Mouse (Mus musculus): ENCODE data around the gene Csnk2a2. TPM values are rescaled to one million over a fixed set of nuclear protein-coding genes. Genes with fewer than 3 reads are reported as not detected.

Csnk2a2 gene
- polyA plus RNA-seq, 1 experiment = 26.1 TPM

- Histone ChIP-seq H3K27ac (ENCODE audit: control insufficient read depth, insufficient read depth, low read depth, low read length, poor library complexity) (no peak overlapping the region), H3K4me3 (replicated peaks; ENCODE audit: control insufficient read depth, low read depth, low read length) (no peak overlapping the region), H3K4me1 (ENCODE audit: control insufficient read depth, insufficient read depth, low read length) (no peaks in the 10 kb centered on the region)
- TF ChIP-seq POLR2A (IDR thresholded peaks at IDR 0.05; ENCODE audit: borderline replicate concordance, control insufficient read depth, low read depth, low read length) (no peak), CTCF (IDR thresholded peaks at IDR 0.05; ENCODE audit: control insufficient read depth, insufficient read depth, low read length) (no peak)
- WGBS = 77% methylated on average over 3 of the region's 3 CpGs
Observed at GRCm38 (mm10) chr8:95497821-95498220, 8.0 kb upstream of the Csnk2a2 start.

GRCm38 (mm10) chr8:95496420-95496819, 6.6 kb upstream of the Csnk2a2 start:
- H3K4me1 ChIP-seq (ENCODE audit: control insufficient read depth, insufficient read depth, low read length) = no peaks in the 10 kb centered on the region
- H3K4me3 ChIP-seq (replicated peaks; ENCODE audit: control insufficient read depth, low read depth, low read length) = no peak overlapping the region
- H3K27ac ChIP-seq (ENCODE audit: control insufficient read depth, insufficient read depth, low read depth, low read length, poor library complexity) = no peak overlapping the region
- WGBS = 33% methylated on average over 3 of the region's 3 CpGs
- TF ChIP-seq POLR2A (IDR thresholded peaks at IDR 0.05; ENCODE audit: borderline replicate concordance, control insufficient read depth, low read depth, low read length) (no peak), CTCF (IDR thresholded peaks at IDR 0.05; ENCODE audit: control insufficient read depth, insufficient read depth, low read length) (no peak)

- Histone ChIP-seq H3K4me1 (ENCODE audit: control insufficient read depth, insufficient read depth, low read length) (no peaks in the 10 kb centered on the region), H3K4me3 (replicated peaks; ENCODE audit: control insufficient read depth, low read depth, low read length) (no peak overlapping the region), H3K27ac (ENCODE audit: control insufficient read depth, insufficient read depth, low read depth, low read length, poor library complexity) (no peak overlapping the region)
- TF ChIP-seq POLR2A (IDR thresholded peaks at IDR 0.05; ENCODE audit: borderline replicate concordance, control insufficient read depth, low read depth, low read length) (no peak), CTCF (IDR thresholded peaks at IDR 0.05; ENCODE audit: control insufficient read depth, insufficient read depth, low read length) (no peak)
- 82% methylated on average over 6 of the region's 6 CpGs for WGBS
Observed at GRCm38 (mm10) chr8:95495444-95495843, 5.6 kb upstream of the Csnk2a2 start.

- Histone ChIP-seq H3K4me1 (ENCODE audit: control insufficient read depth, insufficient read depth, low read length) (no peaks in the 10 kb centered on the region; the same call in 1 of the 2 replicates), H3K4me3 (replicated peaks; ENCODE audit: control insufficient read depth, low read depth, low read length) (no peak overlapping the region), H3K27ac (ENCODE audit: control insufficient read depth, insufficient read depth, low read depth, low read length, poor library complexity) (no peak overlapping the region)
- WGBS = 67% methylated on average over 4 of the region's 4 CpGs
- TF ChIP-seq POLR2A (IDR thresholded peaks at IDR 0.05; ENCODE audit: borderline replicate concordance, control insufficient read depth, low read depth, low read length) (no peak), CTCF (IDR thresholded peaks at IDR 0.05; ENCODE audit: control insufficient read depth, insufficient read depth, low read length) (no peak)
Observed at GRCm38 (mm10) chr8:95492057-95492456, 2.2 kb upstream of the Csnk2a2 start.

GRCm38 (mm10) chr8:95488698-95489332, 1.0 kb downstream of the Csnk2a2 start:
- WGBS = 2% methylated on average over 18 of the region's 42 CpGs
- H3K4me1 ChIP-seq (ENCODE audit: control insufficient read depth, insufficient read depth, low read length) = no peaks in the 10 kb centered on the region; the same call in 1 of the 2 replicates
- peak overlapping the region; percentile 58; the same call in 1 of the 2 replicates for H3K27ac ChIP-seq (ENCODE audit: control insufficient read depth, insufficient read depth, low read depth, low read length, poor library complexity)
- peak overlapping the region; percentile 72 for H3K4me3 ChIP-seq (replicated peaks; ENCODE audit: control insufficient read depth, low read depth, low read length)
- TF ChIP-seq CTCF (IDR thresholded peaks at IDR 0.05; ENCODE audit: control insufficient read depth, insufficient read depth, low read length) (peak; percentile 48; the same call in 1 of the 2 replicates), POLR2A (IDR thresholded peaks at IDR 0.05; ENCODE audit: borderline replicate concordance, control insufficient read depth, low read depth, low read length) (no peak; the same call in 1 of the 2 replicates)

- TF ChIP-seq POLR2A (IDR thresholded peaks at IDR 0.05; ENCODE audit: borderline replicate concordance, control insufficient read depth, low read depth, low read length) = no peak
- TF ChIP-seq CTCF (IDR thresholded peaks at IDR 0.05; ENCODE audit: control insufficient read depth, insufficient read depth, low read length) = no peak
- Histone ChIP-seq H3K4me1 (ENCODE audit: control insufficient read depth, insufficient read depth, low read length) (no peaks in the 10 kb centered on the region; the same call in 1 of the 2 replicates), H3K27ac (ENCODE audit: control insufficient read depth, insufficient read depth, low read depth, low read length, poor library complexity) (peak overlapping the region; percentile 58; the same call in 1 of the 2 replicates), H3K4me3 (replicated peaks; ENCODE audit: control insufficient read depth, low read depth, low read length) (peak overlapping the region; percentile 71)
- 6% methylated on average over 93 of the region's 95 CpGs for WGBS
Observed at GRCm38 (mm10) chr8:95487800-95488697, 1.8 kb downstream of the Csnk2a2 start.

GRCm38 (mm10) chr8:95470008-95470407, 19.8 kb downstream of the Csnk2a2 start:
- no peak overlapping the region for H3K4me3 ChIP-seq (replicated peaks; ENCODE audit: control insufficient read depth, low read depth, low read length)
- no peaks in the 10 kb centered on the region for H3K4me1 ChIP-seq (ENCODE audit: control insufficient read depth, insufficient read depth, low read length)
- 93% methylated on average over 4 of the region's 4 CpGs for WGBS
- no peak overlapping the region for H3K27ac ChIP-seq (ENCODE audit: control insufficient read depth, insufficient read depth, low read depth, low read length, poor library complexity)
- no peak for TF ChIP-seq POLR2A (IDR thresholded peaks at IDR 0.05; ENCODE audit: borderline replicate concordance, control insufficient read depth, low read depth, low read length)
- no peak for TF ChIP-seq CTCF (IDR thresholded peaks at IDR 0.05; ENCODE audit: control insufficient read depth, insufficient read depth, low read length)

- Histone ChIP-seq H3K27ac (ENCODE audit: control insufficient read depth, insufficient read depth, low read depth, low read length, poor library complexity) (no peak overlapping the region), H3K4me1 (ENCODE audit: control insufficient read depth, insufficient read depth, low read length) (no peaks in the 10 kb centered on the region), H3K4me3 (replicated peaks; ENCODE audit: control insufficient read depth, low read depth, low read length) (no peak overlapping the region)
- no peak for TF ChIP-seq POLR2A (IDR thresholded peaks at IDR 0.05; ENCODE audit: borderline replicate concordance, control insufficient read depth, low read depth, low read length)
- TF ChIP-seq CTCF (IDR thresholded peaks at IDR 0.05; ENCODE audit: control insufficient read depth, insufficient read depth, low read length) = no peak
- 42% methylated on average over 3 of the region's 3 CpGs for WGBS
Observed at GRCm38 (mm10) chr8:95468995-95469394, 20.8 kb downstream of the Csnk2a2 start.
